Mouse (Mus musculus): ENCODE data around the gene Rbl2. TPM values are rescaled to one million over a fixed set of nuclear protein-coding genes. Genes with fewer than 3 reads are reported as not detected.

The Rbl2 gene
- 17.8 and 19.0 TPM in 2 replicates for polyA plus RNA-seq (2015; fragmentation: Nextera tagmentation; extraction: Ambion mirVana)

DNA sequence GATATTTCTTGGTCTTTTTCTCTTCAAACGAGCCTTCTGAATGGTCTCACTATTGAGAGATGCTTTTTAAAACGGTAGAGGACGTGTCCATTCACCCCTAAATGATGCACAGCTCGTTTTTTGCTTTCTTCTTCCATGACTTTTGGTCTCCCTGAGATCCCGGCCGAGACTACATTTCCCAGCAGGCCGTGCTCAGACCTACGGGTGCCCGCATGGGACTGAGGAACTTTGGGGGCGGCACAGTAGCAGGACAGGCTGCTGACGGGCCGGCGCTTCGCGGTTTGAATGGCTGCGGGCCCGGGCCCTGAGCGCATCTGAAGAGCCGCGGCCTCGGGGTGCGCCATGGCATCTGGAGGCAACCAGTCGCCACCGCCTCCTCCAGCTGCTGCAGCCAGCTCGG, at the start of gene Rbl2:
Gene Rbl2, plus strand, starts transcription at position 224 of the 400 bp plus-strand sequence.
- Histone ChIP-seq H3K27me3 (no peaks in the 10 kb centered on the region), H3K4me1 (replicated peaks) (peaks cover 23% of the 10 kb centered on the region), H3K27ac (replicated peaks) (peak within 1 kb of the TSS; percentile 87), H3K9ac (peak within 1 kb of the TSS; percentile 74), H3K4me2 (peak within 1 kb of the TSS; percentile 65), H3K4me3 (peak within 1 kb of the TSS; percentile 65), H3K9me3 (no peaks in the 10 kb centered on the region), H3K36me3 (no peaks in the 10 kb centered on the region)
- WGBS = under 1% methylated on average over 25 of the region's 25 CpGs
- peak; percentile 98 for ATAC-seq (ENCODE audit: low read depth)

DNA sequence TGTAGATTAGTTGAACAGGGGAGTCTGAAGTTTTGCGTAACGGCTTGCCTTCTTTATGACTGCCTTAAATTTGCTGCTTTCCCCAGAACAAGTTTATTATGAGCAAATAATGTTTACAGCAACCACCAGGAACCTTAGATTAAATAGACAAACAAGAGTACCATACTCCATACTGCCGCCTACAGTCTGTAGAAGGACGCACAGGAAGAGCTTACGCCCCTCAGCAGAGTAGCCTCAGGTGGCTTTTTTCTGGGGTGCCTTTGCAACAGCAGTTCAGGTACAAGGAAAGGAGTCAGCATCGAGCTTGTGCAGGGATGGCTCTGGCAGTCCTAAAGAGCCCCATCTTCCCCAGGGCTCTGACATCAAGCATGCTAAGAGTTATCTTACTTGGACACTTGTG, 35.4 kb upstream of the Rbl2 start:
- Histone ChIP-seq H3K9ac (no peak overlapping the region), H3K4me3 (no peak overlapping the region), H3K9me3 (no peaks in the 10 kb centered on the region), H3K4me1 (replicated peaks) (no peaks in the 10 kb centered on the region), H3K27ac (replicated peaks) (no peak overlapping the region), H3K27me3 (no peaks in the 10 kb centered on the region), H3K4me2 (no peak overlapping the region), H3K36me3 (peaks cover 90% of the 10 kb centered on the region)
- no peak for ATAC-seq (ENCODE audit: low read depth)
- 87% methylated on average over 6 of the region's 6 CpGs for WGBS

DNA sequence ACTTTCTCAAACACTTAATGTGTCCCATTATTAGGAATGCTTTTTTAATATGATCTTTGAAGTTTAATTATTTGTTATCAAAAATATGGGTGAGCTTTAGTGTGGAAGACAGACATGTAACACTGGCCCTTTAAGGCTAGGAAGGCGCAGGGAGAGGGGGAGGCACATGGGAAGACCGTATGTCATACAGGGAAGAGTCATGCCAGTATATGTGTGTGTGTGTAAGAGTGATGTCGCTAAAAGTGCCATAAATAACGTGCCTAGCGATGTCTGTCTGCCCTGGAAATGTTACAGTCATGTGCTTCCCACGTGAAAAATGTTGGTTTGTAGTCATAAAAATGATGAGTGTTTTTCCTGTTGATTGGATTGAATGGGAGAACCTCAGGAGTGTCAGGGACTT, 33.0 kb upstream of the Rbl2 start:
- H3K9me3 ChIP-seq = no peaks in the 10 kb centered on the region
- no peak overlapping the region for H3K4me2 ChIP-seq
- ATAC-seq (ENCODE audit: low read depth) = no peak; the same call in 1 of the 2 replicates
- WGBS = 72% methylated on average over 6 of the region's 6 CpGs
- no peak overlapping the region for H3K9ac ChIP-seq
- H3K27ac ChIP-seq (replicated peaks) = no peak overlapping the region
- no peaks in the 10 kb centered on the region for H3K27me3 ChIP-seq
- H3K4me1 ChIP-seq (replicated peaks) = no peaks in the 10 kb centered on the region
- H3K36me3 ChIP-seq = peaks cover 95% of the 10 kb centered on the region
- H3K4me3 ChIP-seq = no peak overlapping the region

DNA sequence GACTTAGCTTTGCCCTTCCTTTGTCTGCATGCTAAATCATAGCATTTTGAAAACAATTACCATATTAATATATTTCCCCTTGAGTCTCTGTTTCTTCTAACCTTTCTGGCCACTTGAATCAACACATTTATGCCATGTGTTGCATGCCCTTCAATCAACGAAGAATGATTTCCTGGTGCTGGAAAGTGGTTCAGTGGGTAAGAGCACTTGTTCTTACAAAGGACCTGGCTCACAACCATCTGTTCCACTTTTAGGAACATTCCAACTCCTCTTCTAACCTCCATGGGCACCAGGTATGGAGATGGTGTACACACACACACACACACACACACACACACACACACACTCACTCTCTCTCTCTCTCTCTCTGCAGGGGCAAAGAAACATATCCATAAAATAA, 31.2 kb upstream of the Rbl2 start:
- peaks cover 96% of the 10 kb centered on the region for H3K36me3 ChIP-seq

DNA sequence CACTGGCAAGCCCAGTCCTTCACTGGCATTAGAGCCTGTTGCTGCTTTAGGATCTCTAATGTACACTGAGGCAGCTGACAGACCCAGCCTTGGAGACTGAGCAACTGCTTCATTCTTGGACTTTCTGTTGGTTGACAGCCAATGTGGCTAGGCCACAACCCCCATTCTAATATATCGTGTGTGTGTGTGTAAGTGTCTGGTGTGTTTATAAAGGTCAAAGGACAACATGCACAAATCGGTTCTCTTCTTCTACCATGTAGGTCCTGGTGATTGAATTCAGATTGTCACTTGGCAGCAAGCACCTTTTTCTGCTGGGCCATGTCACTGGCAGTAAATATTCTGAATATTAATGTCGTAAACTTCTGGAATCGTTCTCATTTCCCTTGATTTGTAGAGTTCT, 23.5 kb upstream of the Rbl2 start:
- Histone ChIP-seq H3K9me3 (no peaks in the 10 kb centered on the region), H3K4me1 (replicated peaks) (peaks cover 8% of the 10 kb centered on the region; the same call in 1 of the 2 replicates), H3K27me3 (no peaks in the 10 kb centered on the region), H3K4me3 (no peak overlapping the region), H3K4me2 (no peak overlapping the region), H3K27ac (replicated peaks) (no peak overlapping the region), H3K9ac (no peak overlapping the region), H3K36me3 (peaks cover 83% of the 10 kb centered on the region)
- no peak for ATAC-seq (ENCODE audit: low read depth)
- 91% methylated on average over 4 of the region's 4 CpGs for WGBS

More for the DNA sequence above, 31.2 kb upstream of the Rbl2 start:
- 95% methylated on average over 1 of the region's 1 CpGs for WGBS
- no peak overlapping the region for H3K27ac ChIP-seq (replicated peaks)
- H3K4me3 ChIP-seq = no peak overlapping the region
- no peak for ATAC-seq (ENCODE audit: low read depth)
- H3K27me3 ChIP-seq = no peaks in the 10 kb centered on the region
- no peaks in the 10 kb centered on the region for H3K9me3 ChIP-seq
- H3K4me1 ChIP-seq (replicated peaks) = no peaks in the 10 kb centered on the region
- no peak overlapping the region for H3K4me2 ChIP-seq
- H3K9ac ChIP-seq = no peak overlapping the region

DNA sequence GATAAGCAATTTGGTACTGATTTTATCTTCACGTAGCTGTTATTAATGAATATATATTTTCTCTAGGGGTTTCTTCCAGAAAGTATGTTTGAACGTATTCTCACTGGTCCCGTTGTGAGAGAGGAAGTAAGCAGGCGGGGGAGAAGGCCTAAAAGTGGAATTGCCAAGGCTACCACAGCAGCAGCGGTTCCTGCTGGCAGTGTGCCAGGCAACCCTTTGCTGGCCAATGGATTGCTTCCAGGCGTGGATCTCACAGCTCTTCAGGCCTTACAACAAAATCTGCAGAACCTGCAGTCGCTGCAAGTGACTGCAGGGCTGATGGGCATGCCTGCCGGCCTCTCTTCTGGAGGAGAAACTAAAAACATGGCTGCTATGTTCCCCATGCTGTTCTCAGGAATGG, 18.8 kb upstream of the Rbl2 start:
- H3K9me3 ChIP-seq = no peaks in the 10 kb centered on the region
- peaks cover 66% of the 10 kb centered on the region for H3K36me3 ChIP-seq
- no peak overlapping the region for H3K4me3 ChIP-seq
- H3K27ac ChIP-seq (replicated peaks) = peak overlapping the region; percentile 38
- H3K4me1 ChIP-seq (replicated peaks) = peaks cover 9% of the 10 kb centered on the region; the same call in 1 of the 2 replicates
- H3K27me3 ChIP-seq = no peaks in the 10 kb centered on the region
- H3K9ac ChIP-seq = no peak overlapping the region
- WGBS = 37% methylated on average over 8 of the region's 8 CpGs
- no peak overlapping the region for H3K4me2 ChIP-seq
- ATAC-seq (ENCODE audit: low read depth) = no peak

DNA sequence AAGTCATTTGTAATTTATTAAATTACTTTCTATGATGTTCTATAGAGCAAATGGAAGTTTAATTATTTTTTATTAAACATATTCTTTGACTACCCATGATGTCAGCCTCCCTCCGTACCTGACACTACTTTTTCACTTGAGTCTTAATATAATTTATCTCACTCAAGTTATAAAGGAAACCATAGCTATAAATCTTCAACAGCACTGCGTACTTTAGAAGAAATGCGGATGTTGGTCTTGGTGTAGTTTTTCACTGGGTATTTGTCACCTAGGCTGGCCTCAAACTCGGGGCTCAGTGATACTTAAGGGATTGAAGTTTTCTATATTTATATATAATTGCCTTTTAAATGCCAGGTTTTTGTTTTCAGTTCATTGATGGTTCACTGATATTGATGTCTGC, 15.4 kb upstream of the Rbl2 start:
- Histone ChIP-seq H3K9ac (no peak overlapping the region), H3K4me3 (no peak overlapping the region), H3K27ac (replicated peaks) (no peak overlapping the region), H3K4me2 (no peak overlapping the region), H3K27me3 (no peaks in the 10 kb centered on the region), H3K9me3 (no peaks in the 10 kb centered on the region), H3K36me3 (peaks cover 50% of the 10 kb centered on the region), H3K4me1 (replicated peaks) (peaks cover 9% of the 10 kb centered on the region; the same call in 1 of the 2 replicates)
- no peak for ATAC-seq (ENCODE audit: low read depth)
- WGBS = 87% methylated on average over 4 of the region's 4 CpGs

DNA sequence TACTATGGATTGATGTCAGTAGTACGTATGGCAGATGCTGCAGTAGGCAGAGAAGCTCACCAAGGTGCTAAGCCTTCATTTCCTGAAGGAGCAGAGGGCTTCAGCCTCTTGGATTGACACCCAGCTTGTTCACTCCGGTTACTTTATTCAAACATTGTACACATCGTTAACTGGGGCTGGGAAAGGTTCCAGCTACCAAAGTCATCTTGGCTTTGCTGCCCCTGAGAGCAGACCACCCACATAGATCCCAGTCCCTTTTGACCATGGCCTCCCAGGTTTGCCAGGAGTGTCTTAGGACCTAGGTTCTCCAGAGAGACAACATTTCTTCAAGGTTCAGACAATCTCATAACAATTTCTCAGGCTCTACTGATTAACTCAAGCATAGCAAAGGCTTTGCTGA, 13.0 kb upstream of the Rbl2 start:
- ATAC-seq (ENCODE audit: low read depth) = no peak
- Histone ChIP-seq H3K27me3 (no peaks in the 10 kb centered on the region), H3K9me3 (no peaks in the 10 kb centered on the region), H3K4me2 (no peak overlapping the region), H3K36me3 (peaks cover 29% of the 10 kb centered on the region), H3K4me1 (replicated peaks) (no peaks in the 10 kb centered on the region), H3K9ac (no peak overlapping the region), H3K27ac (replicated peaks) (no peak overlapping the region), H3K4me3 (no peak overlapping the region)
- WGBS = 63% methylated on average over 3 of the region's 3 CpGs

DNA sequence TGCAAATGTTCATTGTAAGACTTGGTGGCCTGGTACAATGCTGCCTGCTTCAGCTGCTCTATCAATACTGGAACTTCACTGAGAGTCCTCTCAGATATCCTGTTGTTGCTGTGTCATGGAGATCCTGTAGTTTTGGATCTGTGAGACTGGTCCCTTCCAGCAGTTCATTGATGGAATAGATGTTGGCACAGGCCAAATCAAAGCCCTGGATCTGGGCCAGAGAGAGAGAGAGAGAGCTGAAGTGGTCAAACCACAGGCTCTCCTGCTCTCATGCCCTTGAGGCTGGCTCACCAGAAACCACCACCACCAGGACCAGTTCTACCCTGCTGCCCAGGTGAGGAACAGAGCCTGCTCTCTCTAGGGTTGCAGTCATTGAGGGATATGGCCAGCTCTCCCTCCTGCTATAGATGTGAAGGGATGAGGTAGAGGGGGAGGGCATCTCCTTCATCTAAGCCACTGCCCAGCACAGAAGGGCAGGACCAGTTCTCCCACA, 10.7 kb upstream of the Rbl2 start:
- Histone ChIP-seq H3K4me3 (no peak overlapping the region), H3K4me1 (replicated peaks) (no peaks in the 10 kb centered on the region)
- no peak for ATAC-seq (ENCODE audit: low read depth)

DNA sequence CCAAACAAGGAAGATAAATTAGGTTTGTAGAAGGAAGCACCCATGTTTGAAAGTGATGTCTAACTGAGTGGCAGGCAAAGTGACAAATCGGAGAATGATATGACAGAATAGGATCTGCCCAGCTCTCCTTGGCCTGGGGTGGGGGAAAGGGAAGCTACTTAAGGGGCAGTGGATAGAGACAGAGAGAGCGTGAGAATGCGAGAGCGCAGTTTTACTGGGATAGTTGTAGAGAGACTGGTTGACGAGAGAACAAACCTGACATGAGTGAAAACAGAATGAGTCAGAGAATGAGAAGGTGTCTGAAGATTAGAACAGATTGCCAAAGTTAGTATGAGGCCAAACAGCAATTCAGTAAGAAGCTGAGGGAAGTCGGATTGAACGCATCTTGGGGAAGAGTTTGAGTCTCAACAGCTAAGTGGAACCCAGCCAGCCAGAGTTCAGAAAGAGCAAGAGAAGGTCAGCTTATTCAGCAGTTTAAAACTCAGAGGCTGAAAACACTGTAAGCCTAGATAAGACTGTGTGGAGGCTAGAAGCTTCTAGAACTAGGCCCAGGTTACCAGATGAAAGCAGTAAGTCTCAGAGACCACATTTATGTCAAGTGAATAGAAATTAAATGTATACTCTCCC, 9.9 kb upstream of the Rbl2 start:
- no peaks in the 10 kb centered on the region for H3K4me1 ChIP-seq (replicated peaks)
- no peaks in the 10 kb centered on the region for H3K9me3 ChIP-seq
- H3K27ac ChIP-seq (replicated peaks) = no peak overlapping the region
- WGBS = 89% methylated on average over 7 of the region's 7 CpGs
- H3K36me3 ChIP-seq = peaks cover 13% of the 10 kb centered on the region
- ATAC-seq (ENCODE audit: low read depth) = no peak
- no peak overlapping the region for H3K4me3 ChIP-seq
- H3K4me2 ChIP-seq = no peak overlapping the region
- H3K27me3 ChIP-seq = no peaks in the 10 kb centered on the region
- no peak overlapping the region for H3K9ac ChIP-seq

More for the DNA sequence above, 10.7 kb upstream of the Rbl2 start:
- Histone ChIP-seq H3K36me3 (peaks cover 13% of the 10 kb centered on the region), H3K27me3 (no peaks in the 10 kb centered on the region), H3K9ac (no peak overlapping the region), H3K27ac (replicated peaks) (no peak overlapping the region), H3K9me3 (no peaks in the 10 kb centered on the region), H3K4me2 (no peak overlapping the region)

DNA sequence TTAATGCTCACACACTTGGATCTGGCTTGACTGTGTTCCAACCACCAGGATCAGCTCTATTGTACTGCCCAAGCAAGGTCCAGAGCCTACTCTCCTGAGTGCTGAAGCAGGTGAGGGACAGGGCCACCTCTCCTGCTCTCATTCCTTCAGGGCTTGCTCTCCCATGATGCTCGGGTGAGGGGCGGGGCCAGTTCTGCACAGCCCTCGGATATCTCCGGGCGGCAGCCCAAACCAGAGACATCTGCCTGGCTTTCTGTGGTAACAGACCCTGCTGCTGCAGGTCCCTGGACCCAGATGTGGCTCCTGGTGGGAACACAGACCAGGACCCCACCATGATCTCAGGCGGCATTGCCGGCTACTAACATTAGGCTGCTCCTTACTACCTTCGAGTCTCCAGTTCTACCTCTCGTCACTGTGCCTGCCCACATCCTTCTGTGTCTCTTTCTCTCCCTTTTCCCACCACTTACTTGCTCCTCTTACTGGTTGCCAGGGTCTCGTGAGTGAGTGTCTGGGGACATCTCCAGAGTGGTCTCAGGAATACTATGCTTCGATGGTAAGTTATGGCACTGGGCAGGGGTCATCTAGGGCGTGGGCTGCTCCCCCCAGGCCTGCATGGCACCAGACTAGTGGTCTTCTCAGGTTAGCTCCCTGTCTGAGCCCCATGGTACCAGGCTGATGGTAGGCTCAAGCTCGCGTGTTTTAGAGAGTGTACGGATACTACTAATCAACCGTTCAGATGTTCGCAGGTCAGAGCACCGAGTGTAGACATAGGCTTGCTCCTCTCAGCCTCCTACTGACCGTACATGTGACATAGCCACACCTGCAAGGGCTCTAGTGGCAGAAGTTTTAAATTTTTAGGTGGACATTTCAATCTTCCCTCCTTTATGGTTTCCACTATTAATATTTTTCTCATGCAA, 9.0 kb upstream of the Rbl2 start:
- 79% methylated on average over 19 of the region's 19 CpGs for WGBS
- H3K4me3 ChIP-seq = no peak overlapping the region
- peaks cover 9% of the 10 kb centered on the region for H3K36me3 ChIP-seq
- H3K4me2 ChIP-seq = no peak overlapping the region
- H3K9ac ChIP-seq = no peak overlapping the region
- no peaks in the 10 kb centered on the region for H3K4me1 ChIP-seq (replicated peaks)
- no peaks in the 10 kb centered on the region for H3K9me3 ChIP-seq
- no peak for ATAC-seq (ENCODE audit: low read depth)
- H3K27me3 ChIP-seq = no peaks in the 10 kb centered on the region
- H3K27ac ChIP-seq (replicated peaks) = no peak overlapping the region

DNA sequence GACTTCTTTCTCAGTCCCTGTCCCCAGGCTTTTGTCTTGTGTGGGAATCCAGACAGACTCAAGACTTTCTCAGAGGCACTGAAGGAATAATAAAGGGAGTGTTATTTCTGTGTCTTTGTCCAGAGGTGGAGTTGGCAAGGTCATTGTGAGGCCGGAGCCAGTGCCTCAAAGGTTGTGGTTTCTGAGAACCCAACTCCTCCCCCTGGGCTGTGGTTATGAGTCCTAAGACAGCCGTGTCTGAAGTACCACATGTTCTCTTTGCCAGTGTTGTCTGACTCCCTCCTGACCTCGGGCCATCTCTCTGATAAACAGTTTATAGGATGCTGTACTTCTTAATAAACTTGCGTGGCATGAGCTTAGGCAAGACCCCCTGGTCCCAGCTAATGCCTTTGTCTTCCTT, 4.7 kb upstream of the Rbl2 start:
- Histone ChIP-seq H3K27me3 (no peaks in the 10 kb centered on the region), H3K4me2 (no peak overlapping the region), H3K4me3 (no peak overlapping the region), H3K4me1 (replicated peaks) (peaks cover 8% of the 10 kb centered on the region), H3K9me3 (no peaks in the 10 kb centered on the region), H3K9ac (no peak overlapping the region), H3K27ac (replicated peaks) (no peak overlapping the region), H3K36me3 (no peaks in the 10 kb centered on the region)
- 71% methylated on average over 4 of the region's 4 CpGs for WGBS
- no peak for ATAC-seq (ENCODE audit: low read depth)
